Mouse (Mus musculus): Measurements from ENCODE around the gene Chrna9.
"Not testable (repeated sequence)": the region's sequence is repeated elsewhere in the genome, so short reads cannot be mapped to it uniquely, and the experiment has no call there.

Chrna9 gene

GRCm38 (mm10) chr5:65959893-65960596 lies 25.3 kb downstream of the Chrna9 start:
- peak; percentile 19 for DNase-seq

- DNase-seq, result no peak
Measured at GRCm38 (mm10) chr5:65960597-65960950, 25.9 kb downstream of the Chrna9 start.

GRCm38 (mm10) chr5:65963291-65963690 lies 28.6 kb downstream of the Chrna9 start:
- DNase-seq, result no peak

- DNase-seq, result no peak
Measured at GRCm38 (mm10) chr5:65965771-65966279, 31.1 kb downstream of the Chrna9 start.

GRCm38 (mm10) chr5:65967091-65967490 lies 32.4 kb downstream of the Chrna9 start:
- DNase-seq, result no peak

- no peak for DNase-seq
Measured at GRCm38 (mm10) chr5:65968004-65968403, 33.3 kb downstream of the Chrna9 start.

GRCm38 (mm10) chr5:65973189-65973588 lies 38.5 kb downstream of the Chrna9 start:
- no peak for DNase-seq

- no peak for DNase-seq
Measured at GRCm38 (mm10) chr5:65975731-65976130, 41.0 kb downstream of the Chrna9 start.

GRCm38 (mm10) chr5:65986426-65986825 lies 51.7 kb downstream of the Chrna9 start:
- DNase-seq, result no peak

GRCm38 (mm10) chr5:65987004-65987403 lies 52.3 kb downstream of the Chrna9 start:
- DNase-seq, result not testable (repeated sequence)

- no peak for DNase-seq
Measured at GRCm38 (mm10) chr5:65991191-65991590, 56.5 kb downstream of the Chrna9 start.

GRCm38 (mm10) chr5:65994643-65995042 lies 59.9 kb downstream of the Chrna9 start:
- DNase-seq, result no peak

GRCm38 (mm10) chr5:65997813-65998212 lies 63.1 kb downstream of the Chrna9 start:
- no peak for DNase-seq

GRCm38 (mm10) chr5:65999106-65999505 lies 64.4 kb downstream of the Chrna9 start:
- DNase-seq, result no peak

GRCm38 (mm10) chr5:66000074-66000473 lies 65.4 kb downstream of the Chrna9 start:
- no peak for DNase-seq

- DNase-seq, result no peak
Measured at GRCm38 (mm10) chr5:66000567-66001125, 65.9 kb downstream of the Chrna9 start.

GRCm38 (mm10) chr5:66001232-66001631 lies 66.5 kb downstream of the Chrna9 start:
- DNase-seq, result no peak

GRCm38 (mm10) chr5:66004134-66004925 lies 69.6 kb downstream of the Chrna9 start, which contains the start of gene 9130230L23Rik:
TSS of gene 9130230L23Rik (minus strand) at chr5:66004285.
- no peak for DNase-seq

- no peak for DNase-seq
Measured at GRCm38 (mm10) chr5:66005041-66005678, 70.4 kb downstream of the Chrna9 start.

- DNase-seq, result no peak
Measured at GRCm38 (mm10) chr5:66008245-66008967, 73.7 kb downstream of the Chrna9 start.

GRCm38 (mm10) chr5:66013999-66014398 lies 79.3 kb downstream of the Chrna9 start:
- DNase-seq, result no peak

GRCm38 (mm10) chr5:66014437-66014836 lies 79.7 kb downstream of the Chrna9 start:
- no peak for DNase-seq

Data from thymus, postnatal 4 days (tissue).